Mouse (Mus musculus) gastrocnemius, adult 2 months (tissue): Measurements from ENCODE around the gene C9. TPM values are rescaled to one million over a fixed set of nuclear protein-coding genes. Genes with fewer than 3 reads are reported as not detected.

Experiments used
- DNase-seq: peaks from one replicate; pipeline ENCODE4 v3.0.0; 2022
- H3K27ac ChIP-seq: fragments of 200-600 bp; 2 replicates; pipeline ENCODE4 v1.8.1; 2022; ENCODE audit warnings: mild to moderate bottlenecking
- H3K4me3 ChIP-seq: fragments of 200-600 bp; 2 replicates; pipeline ENCODE4 v1.8.1; 2022; ENCODE audit warnings: mild to moderate bottlenecking, moderate library complexity
- CTCF ChIP-seq: fragments of 200-600 bp; IDR thresholded peaks from 2 replicates; pipeline ENCODE4 v1.8.1; 2022; ENCODE audit warnings: antibody characterized with exemption, mild to moderate bottlenecking, moderate library complexity
- intact Hi-C: fragments of 180-260 bp; cut with DNase I; formaldehyde crosslinking; loops from one replicate; pipeline ENCODE4 v1.15.1; 2025
- total RNA-seq, 2 experiments: library from RNA; stranded (reverse); gene quantifications; 2 replicates each; pipeline ENCODE4 v1.2.3; 2021

C9 gene
- total RNA-seq, 2 experiments from 2014 or later = not detected

GRCm38 (mm10) chr15:6438685-6439084 lies 6.4 kb upstream of the C9 start:
- no peak overlapping the region for H3K4me3 ChIP-seq
- no peak overlapping the region for H3K27ac ChIP-seq
- intact Hi-C loops = no loop called here
- TF ChIP-seq CTCF = no peak
- DNase-seq = no peak

- DNase-seq = no peak
- no peak for TF ChIP-seq CTCF
- H3K27ac ChIP-seq = no peak overlapping the region
- no peak overlapping the region for H3K4me3 ChIP-seq
- intact Hi-C loops = no loop called here
Measured at GRCm38 (mm10) chr15:6444452-6444851, 675 bp upstream of the C9 start.

GRCm38 (mm10) chr15:6446181-6446580 lies 1.1 kb downstream of the C9 start:
- no peak overlapping the region for H3K27ac ChIP-seq
- no peak for DNase-seq
- no peak for TF ChIP-seq CTCF
- intact Hi-C loops = no loop called here
- H3K4me3 ChIP-seq = no peak overlapping the region

GRCm38 (mm10) chr15:6448892-6449291 lies 3.8 kb downstream of the C9 start:
- no peak overlapping the region for H3K27ac ChIP-seq
- no peak for DNase-seq

GRCm38 (mm10) chr15:6454461-6454860 lies 9.3 kb downstream of the C9 start:
- DNase-seq = no peak
- TF ChIP-seq CTCF = no peak
- Histone ChIP-seq H3K4me3 (no peak overlapping the region), H3K27ac (no peak overlapping the region)
- intact Hi-C loops = no loop called here

More at GRCm38 (mm10) chr15:6448892-6449291, 3.8 kb downstream of the C9 start:
- intact Hi-C loops = no loop called here
- no peak for TF ChIP-seq CTCF
- H3K4me3 ChIP-seq = no peak overlapping the region

GRCm38 (mm10) chr15:6461381-6461780 lies 16.3 kb downstream of the C9 start:
- Histone ChIP-seq H3K4me3 (no peak overlapping the region), H3K27ac (no peak overlapping the region)
- DNase-seq = no peak
- TF ChIP-seq CTCF = no peak
- intact Hi-C loops = no loop called here

GRCm38 (mm10) chr15:6463361-6463923 lies 18.3 kb downstream of the C9 start:
- no peak for TF ChIP-seq CTCF
- DNase-seq = no peak
- intact Hi-C loops = no loop called here
- no peak overlapping the region for H3K4me3 ChIP-seq
- H3K27ac ChIP-seq = no peak overlapping the region

- TF ChIP-seq CTCF = no peak
- Histone ChIP-seq H3K4me3 (no peak overlapping the region), H3K27ac (no peak overlapping the region)
- no peak for DNase-seq
- intact Hi-C loops = no loop called here
Measured at GRCm38 (mm10) chr15:6466995-6467394, 21.9 kb downstream of the C9 start.

- intact Hi-C loops = no loop called here
- DNase-seq = no peak
- no peak for TF ChIP-seq CTCF
- no peak overlapping the region for H3K27ac ChIP-seq
- H3K4me3 ChIP-seq = no peak overlapping the region
Measured at GRCm38 (mm10) chr15:6468845-6469244, 23.7 kb downstream of the C9 start.

- no peak for TF ChIP-seq CTCF
- Histone ChIP-seq H3K27ac (no peak overlapping the region), H3K4me3 (no peak overlapping the region)
- no peak for DNase-seq
- intact Hi-C loops = no loop called here
Measured at GRCm38 (mm10) chr15:6469384-6469783, 24.3 kb downstream of the C9 start.

GRCm38 (mm10) chr15:6483561-6483960 lies 38.4 kb downstream of the C9 start:
- TF ChIP-seq CTCF = no peak
- DNase-seq = no peak
- Histone ChIP-seq H3K4me3 (no peak overlapping the region), H3K27ac (no peak overlapping the region)
- intact Hi-C loops = no loop called here

- intact Hi-C loops = no loop called here
- H3K27ac ChIP-seq = no peak overlapping the region
- no peak for DNase-seq
- H3K4me3 ChIP-seq = no peak overlapping the region
- no peak for TF ChIP-seq CTCF
Measured at GRCm38 (mm10) chr15:6492386-6492785, 47.3 kb downstream of the C9 start.

- TF ChIP-seq CTCF = no peak
- no peak for DNase-seq
- intact Hi-C loops = no loop called here
- Histone ChIP-seq H3K4me3 (no peak overlapping the region), H3K27ac (no peak overlapping the region)
Measured at GRCm38 (mm10) chr15:6498396-6499070, 53.4 kb downstream of the C9 start.

- TF ChIP-seq CTCF = peak; percentile 57
- no peak for DNase-seq
- Histone ChIP-seq H3K4me3 (no peak overlapping the region), H3K27ac (no peak overlapping the region)
- intact Hi-C loops = loop anchor here (1.0 to 5.0 kb wide), 2 partner anchors 71 to 127 kb away; no protein-coding TSS in a partner anchor
Measured at GRCm38 (mm10) chr15:6500787-6501186, 55.7 kb downstream of the C9 start.
